Mouse (Mus musculus): ENCODE results near the gene Sfxn2. TPM values are rescaled to one million over a fixed set of nuclear protein-coding genes. Genes with fewer than 3 reads are reported as not detected.

The Sfxn2 gene
- 0.89 and 2.4 TPM in 2 replicates for polyA plus RNA-seq (2012; ENCODE audit: low replicate concordance)

DNA sequence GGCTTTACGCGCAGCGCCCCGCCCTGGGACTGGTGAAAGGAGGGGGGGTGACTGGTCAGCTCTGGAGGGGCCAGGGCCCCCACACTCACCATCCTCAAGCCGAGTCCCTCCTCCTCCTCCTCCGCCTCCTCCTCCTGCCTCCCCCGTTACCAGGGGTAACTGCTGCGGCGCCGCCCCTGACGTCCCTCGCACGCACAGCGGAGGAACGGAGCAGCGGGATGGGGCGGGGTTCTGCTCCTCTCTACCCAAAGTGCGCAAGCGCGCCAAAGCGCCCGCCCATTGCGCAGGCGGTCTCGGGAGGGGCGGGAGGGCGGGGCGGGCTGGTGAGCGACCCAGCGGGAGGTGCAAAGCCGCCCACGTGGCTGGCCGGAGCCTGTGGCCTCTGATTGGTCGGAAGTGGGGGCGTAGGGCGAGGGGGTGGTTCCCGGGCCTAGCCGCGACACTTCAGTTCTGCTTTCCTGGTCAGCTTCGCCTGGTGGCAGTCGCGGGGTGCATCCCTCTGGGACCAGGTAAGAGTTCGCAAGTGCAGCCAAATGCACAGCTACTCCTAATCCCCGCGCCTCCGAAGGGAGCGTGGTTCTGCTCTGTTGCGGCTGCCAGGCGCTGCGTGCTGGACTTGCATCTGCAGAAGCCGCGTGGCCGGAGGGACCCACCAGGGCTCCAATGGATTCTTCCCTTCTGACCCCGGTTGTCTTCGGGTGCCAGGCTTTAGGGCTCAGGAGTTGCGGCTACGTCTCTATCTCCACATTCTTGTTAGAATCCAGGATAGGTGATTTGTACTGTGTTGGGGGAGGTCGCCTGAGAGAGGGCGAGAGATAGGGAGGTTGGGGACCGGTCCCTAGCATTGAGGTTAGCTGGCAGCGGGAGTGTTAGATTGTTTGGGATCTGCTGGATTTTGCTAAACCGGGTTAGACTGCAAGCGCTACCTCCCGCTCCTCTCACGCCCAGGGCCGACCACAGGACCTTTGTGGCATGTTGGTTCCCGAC lies at the start of gene Sfxn2, which contains the start of gene Arl3:
TSS of gene Sfxn2 (plus strand) at position 415 of the 987 bp plus-strand sequence.
TSS of gene Arl3 (minus strand) at position 248 of the 987 bp plus-strand sequence.

GRCm38 (mm10) chr19:46598720-46599252 lies 25.6 kb downstream of the Sfxn2 start, which contains the start of gene Wbp1l:
TSS of gene Wbp1l (plus strand) at chr19:46599084.

Other genes starting within 250 kb of the Sfxn2 start
- 1.7 and 2.5 TPM in 2 replicates for gene Psd, start 246.2 kb upstream of the Sfxn2 start, polyA plus RNA-seq (2012; ENCODE audit: low replicate concordance)
- gene Fbxl15, start 245.2 kb upstream of the Sfxn2 start, polyA plus RNA-seq (2012; ENCODE audit: low replicate concordance) = 17.6 and 24.2 TPM in 2 replicates
- gene Cuedc2, start 234.7 kb upstream of the Sfxn2 start, polyA plus RNA-seq (2012; ENCODE audit: low replicate concordance) = 94.2 and 96.3 TPM in 2 replicates
- 9.8 and 25.9 TPM in 2 replicates for gene Mfsd13a, start 232.2 kb upstream of the Sfxn2 start, polyA plus RNA-seq (2012; ENCODE audit: low replicate concordance)
- gene 2310034G01Rik, start 223.1 kb upstream of the Sfxn2 start, polyA plus RNA-seq (2012; ENCODE audit: low replicate concordance) = 0.34 and 0.75 TPM in 2 replicates
- gene Actr1a, start 177.6 kb upstream of the Sfxn2 start, polyA plus RNA-seq (2012; ENCODE audit: low replicate concordance) = 26.1 and 37.0 TPM in 2 replicates
- 38.7 and 49.4 TPM in 2 replicates for gene Sufu, start 176.5 kb upstream of the Sfxn2 start, polyA plus RNA-seq (2012; ENCODE audit: low replicate concordance)
- 113 and 173 TPM in 2 replicates for gene Trim8, start 71.7 kb upstream of the Sfxn2 start, polyA plus RNA-seq (2012; ENCODE audit: low replicate concordance)
- 6.1 and 13.0 TPM in 2 replicates for gene Arl3, start 167 bp upstream of the Sfxn2 start, polyA plus RNA-seq (2012; ENCODE audit: low replicate concordance)
- 72.2 and 116 TPM in 2 replicates for gene Wbp1l, start 25.7 kb downstream of the Sfxn2 start, polyA plus RNA-seq (2012; ENCODE audit: low replicate concordance)
- gene Cyp17a1, start 99.8 kb downstream of the Sfxn2 start, polyA plus RNA-seq (2012; ENCODE audit: low replicate concordance) = not detected in 2 replicates
- 1.2 and 2.5 TPM in 2 replicates for gene Borcs7, start 116.5 kb downstream of the Sfxn2 start, polyA plus RNA-seq (2012; ENCODE audit: low replicate concordance)
- gene As3mt, start 134.1 kb downstream of the Sfxn2 start, polyA plus RNA-seq (2012; ENCODE audit: low replicate concordance) = 2.0 and 3.9 TPM in 2 replicates
- 8.2 and 15.9 TPM in 2 replicates for gene Cnnm2, start 188.2 kb downstream of the Sfxn2 start, polyA plus RNA-seq (2012; ENCODE audit: low replicate concordance)

Measured in hematopoietic multipotent progenitor cell, adult 10-12 weeks (in vitro differentiated cells).